Mouse (Mus musculus): ENCODE data around the gene Zc3h13.

Zc3h13 gene

GRCm38 (mm10) chr14:75284193-75284915 is at the start of gene Zc3h13:
Gene Zc3h13 (plus strand): TSS chr14:75284373.
- peak; percentile 91 for DNase-seq (ENCODE audit: low read depth, low spot score)

DNA sequence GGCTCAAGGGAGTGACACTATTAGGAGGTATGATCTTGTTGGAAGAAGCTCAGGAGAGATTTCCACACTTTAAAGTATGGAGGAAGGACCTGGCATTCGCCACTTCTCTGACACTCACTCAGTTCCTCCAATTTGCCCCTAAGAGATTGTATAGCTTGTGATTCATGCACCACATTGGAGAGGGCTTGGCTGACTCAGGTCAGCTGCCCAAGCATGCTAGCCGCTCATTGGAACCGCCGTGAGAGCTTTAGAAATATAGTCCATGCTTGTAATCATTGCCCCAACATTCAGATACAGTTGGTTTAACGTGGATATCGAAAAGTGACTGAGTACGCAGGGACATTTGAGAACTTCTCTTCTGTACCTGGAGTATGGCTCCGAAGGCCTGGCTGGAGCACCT is 48.6 kb upstream of the Zc3h13 start:
- no peak for DNase-seq (ENCODE audit: low read depth, low spot score)

DNA sequence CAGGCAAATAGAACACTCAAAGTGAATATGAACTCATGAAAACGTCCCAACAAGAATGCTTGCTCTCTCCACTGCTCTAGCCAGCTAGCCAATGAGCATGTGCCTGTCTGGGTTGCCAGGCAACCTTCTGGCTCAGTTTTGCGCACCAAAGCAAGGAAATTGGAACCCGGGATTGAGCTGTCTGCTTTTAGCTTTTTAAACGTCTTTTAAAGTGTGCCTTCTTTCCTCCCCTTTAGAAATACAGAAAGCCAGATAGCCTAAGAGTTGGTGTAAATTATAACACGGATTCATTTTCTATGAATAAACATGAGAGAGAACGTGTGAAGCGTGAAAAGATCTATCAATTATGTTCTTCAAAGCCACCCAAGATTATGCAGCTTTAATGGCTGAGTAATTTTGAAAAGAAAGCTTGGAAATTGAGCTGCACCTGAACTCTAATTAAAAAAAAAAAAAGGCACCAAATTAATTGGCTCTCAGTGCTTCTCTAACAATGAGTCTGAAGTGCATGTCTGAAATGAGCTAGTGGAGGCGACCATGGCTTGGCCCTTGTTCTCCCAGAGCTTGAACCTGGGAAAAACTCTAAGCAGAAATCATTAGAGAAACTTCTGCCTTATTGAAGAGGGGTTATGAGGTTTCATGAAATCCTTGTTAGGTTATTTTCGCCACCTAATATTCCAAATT is 48.1 kb upstream of the Zc3h13 start:
- DNase-seq (ENCODE audit: low read depth, low spot score), result no peak

DNA sequence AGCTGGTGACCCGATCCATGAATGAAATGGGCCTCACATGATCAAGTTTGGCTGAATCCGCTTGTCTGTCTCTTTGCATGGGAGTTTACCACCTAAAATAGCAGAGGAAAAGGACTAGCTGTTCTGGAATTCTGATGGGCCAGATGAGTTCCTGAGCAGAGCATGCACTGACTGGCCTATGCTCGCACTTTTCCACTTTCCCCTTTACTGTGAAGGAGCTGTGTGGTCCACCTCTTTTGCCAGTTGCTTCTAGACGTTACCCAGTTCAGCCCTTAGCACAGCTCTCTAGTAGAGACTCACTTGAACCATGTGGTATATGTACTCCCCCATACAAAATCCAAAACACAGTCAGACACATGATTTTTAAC is 47.6 kb upstream of the Zc3h13 start:
- no peak for DNase-seq (ENCODE audit: low read depth, low spot score)

GRCm38 (mm10) chr14:75237096-75237495 is 47.1 kb upstream of the Zc3h13 start:
- DNase-seq (ENCODE audit: low read depth, low spot score), result no peak

DNA sequence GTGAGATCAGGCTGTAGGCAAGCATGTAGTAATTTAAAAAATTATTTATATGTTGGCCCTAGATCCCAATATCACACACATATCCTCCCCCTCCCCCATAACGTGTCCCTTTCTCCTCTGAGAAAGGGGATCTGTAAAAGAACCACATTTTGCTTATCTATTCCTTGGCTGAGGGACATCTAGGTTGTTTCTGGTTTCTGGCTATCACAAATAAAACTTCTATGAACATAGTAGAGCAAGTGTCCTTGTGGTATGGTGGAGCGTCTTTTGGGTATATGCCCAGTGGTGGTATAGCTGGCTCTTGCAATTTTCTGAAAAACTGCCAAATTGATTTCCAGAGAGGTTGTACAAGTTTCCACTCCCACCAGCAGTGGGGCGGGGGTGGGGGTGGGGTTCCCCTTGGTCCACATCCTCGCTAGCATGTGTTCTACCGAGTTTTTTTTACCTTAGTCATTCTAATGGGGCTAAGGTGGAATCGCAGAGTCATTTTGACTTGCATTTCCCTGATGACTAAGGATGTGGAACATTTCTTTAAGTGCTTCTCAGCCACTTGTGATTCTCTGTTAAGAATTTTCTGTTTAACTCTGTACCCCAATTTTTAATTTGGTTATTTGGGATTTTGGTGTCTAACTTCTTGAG is 46.0 kb upstream of the Zc3h13 start:
- peak; percentile 4 for DNase-seq (ENCODE audit: low read depth, low spot score)

GRCm38 (mm10) chr14:75242087-75242486 is 42.1 kb upstream of the Zc3h13 start, which contains the start of gene Cpb2:
Gene Cpb2 (plus strand): TSS chr14:75242287.
- DNase-seq (ENCODE audit: low read depth, low spot score), result no peak

DNA sequence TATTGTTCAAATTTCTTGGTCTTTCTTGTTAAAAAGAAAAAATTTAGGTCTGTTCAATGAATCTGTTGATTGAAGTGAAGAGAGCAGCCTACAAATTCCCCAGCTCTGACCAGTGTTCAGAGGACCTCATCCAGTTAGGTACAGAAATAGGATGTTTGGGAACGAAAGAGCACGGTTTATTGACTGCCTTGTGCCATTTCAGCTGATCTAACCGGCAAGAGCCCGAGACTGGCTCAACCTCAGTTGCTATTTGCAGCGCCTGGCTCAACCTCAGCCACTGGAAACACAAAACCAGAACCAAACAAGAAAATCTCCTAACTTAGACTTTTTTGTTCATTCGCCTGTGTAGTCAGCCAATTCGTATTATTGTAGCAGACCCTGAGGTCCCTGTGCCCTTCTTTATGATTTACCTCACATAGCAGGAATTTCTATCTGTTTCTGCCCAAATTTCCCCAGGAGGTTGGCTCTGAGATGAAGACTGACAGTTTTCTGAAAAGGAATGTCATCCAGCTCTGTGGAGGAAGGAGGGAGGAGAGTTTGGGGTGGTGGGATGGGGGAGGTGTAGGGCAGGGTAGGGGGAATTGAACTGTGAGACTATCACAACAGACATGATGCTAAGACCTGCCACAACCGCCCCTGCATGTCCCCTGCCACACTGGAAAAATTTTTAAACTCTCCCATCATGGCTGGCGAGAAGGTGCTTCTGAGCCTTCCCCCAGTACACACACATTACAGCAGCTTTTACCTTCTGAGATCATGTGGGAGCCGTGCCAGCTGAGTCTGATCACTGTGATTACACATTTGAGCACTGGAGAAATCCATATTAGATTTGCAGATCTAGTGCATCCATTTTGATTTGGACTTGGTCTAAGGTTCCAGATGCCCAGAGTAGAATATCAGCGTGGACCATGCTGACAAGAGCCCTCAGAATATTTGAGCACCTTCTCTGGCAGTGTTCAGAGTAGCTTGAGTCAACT is 37.9 kb upstream of the Zc3h13 start:
- no peak for DNase-seq (ENCODE audit: low read depth, low spot score)

DNA sequence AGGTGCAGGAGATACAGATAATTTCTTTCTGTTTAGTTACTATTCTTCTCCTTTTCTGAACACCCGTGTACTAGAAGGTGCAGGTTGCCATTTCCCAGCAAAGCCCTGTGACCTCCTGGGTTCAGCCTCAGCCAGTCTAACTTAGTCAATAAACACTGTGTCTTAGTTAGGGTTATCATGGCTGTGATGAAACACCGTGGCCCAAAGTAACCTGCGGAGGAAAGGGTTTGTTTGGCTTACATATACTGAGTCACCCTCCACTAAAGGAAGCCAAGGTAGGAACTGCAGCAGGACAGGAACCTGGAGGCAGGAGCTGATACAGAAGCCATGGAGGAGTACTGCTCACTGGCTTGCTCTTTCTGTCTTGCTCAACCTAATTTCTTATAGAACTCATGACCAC is 33.7 kb upstream of the Zc3h13 start:
- DNase-seq (ENCODE audit: low read depth, low spot score), result no peak

DNA sequence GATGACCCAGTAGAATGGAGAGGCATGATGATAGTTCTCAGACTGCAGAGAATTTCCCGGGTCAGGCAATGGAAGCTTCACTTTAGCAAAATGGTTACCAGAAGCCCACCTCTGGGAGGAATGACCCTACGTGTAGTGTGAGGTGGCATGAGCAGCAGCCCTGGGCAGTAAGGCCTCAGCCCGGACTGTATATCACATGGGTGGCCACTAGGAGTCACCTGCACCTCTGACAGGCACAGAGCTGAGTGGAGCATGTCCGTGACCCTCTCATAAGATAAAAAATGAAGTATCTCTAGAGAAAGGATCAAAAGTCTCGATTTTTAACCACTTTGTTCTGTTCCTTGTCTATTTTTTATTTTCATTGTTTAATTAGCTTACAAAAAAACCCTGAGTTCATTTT is 27.7 kb upstream of the Zc3h13 start:
- peak; percentile 37 for DNase-seq (ENCODE audit: low read depth, low spot score)

DNA sequence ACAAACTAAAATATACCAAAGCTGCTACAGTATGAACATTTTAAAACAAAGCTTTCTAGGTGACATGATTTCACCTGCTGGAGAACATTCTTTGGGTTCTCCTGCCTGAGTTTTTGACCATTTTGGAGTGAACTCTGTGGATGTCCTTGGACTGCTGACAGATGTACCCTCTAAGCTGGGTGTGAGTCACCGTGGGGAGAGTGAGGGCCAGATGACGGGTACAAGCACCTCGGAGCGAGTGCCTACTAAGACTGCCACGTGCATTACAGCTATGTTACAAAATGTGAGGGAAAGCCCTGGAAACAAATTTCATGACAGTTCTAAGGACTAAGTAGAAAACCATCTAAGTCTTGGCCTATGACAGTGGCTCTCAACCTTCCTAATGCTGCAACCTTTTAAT is 14.6 kb upstream of the Zc3h13 start:
- no peak for DNase-seq (ENCODE audit: low read depth, low spot score)

DNA sequence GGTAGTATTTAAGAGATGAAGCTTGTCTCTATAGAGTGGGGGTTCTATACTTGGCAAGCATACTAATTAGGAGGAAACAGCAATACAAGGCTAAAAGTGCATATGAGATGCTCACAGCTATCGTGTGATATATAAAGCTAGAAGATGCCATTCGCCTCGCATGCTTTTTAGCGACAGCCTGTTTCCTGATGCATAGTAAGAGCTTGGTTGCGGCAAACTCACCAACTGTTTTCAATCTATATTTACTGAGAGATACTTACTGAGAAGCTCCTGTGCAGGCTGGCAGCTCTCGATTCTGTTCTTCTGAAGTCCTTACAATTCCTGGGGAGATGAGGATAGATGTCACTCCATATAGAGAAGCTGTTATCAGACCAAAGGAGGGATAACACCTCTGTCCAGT is 4.5 kb upstream of the Zc3h13 start:
- DNase-seq (ENCODE audit: low read depth, low spot score), result no peak

DNA sequence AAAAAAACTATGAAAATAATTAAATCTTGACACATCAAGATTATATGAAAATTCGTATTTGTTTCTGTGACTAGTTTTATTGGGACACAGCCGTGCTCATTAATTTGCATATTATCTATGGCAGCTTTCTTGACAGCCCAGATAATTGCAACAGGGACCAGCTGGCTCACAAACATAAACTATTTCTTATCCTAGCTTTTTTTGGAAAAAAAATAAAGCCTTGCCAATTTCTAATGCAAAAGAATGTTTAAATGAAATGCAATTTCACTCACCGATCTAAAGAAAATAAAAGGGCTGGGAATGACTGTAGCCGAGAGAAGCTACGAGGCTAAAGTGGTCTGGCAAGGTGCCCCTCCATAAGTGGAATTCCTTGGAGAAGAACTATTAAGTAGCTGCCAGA is 3.8 kb upstream of the Zc3h13 start:
- DNase-seq (ENCODE audit: low read depth, low spot score), result peak; percentile 11

DNA sequence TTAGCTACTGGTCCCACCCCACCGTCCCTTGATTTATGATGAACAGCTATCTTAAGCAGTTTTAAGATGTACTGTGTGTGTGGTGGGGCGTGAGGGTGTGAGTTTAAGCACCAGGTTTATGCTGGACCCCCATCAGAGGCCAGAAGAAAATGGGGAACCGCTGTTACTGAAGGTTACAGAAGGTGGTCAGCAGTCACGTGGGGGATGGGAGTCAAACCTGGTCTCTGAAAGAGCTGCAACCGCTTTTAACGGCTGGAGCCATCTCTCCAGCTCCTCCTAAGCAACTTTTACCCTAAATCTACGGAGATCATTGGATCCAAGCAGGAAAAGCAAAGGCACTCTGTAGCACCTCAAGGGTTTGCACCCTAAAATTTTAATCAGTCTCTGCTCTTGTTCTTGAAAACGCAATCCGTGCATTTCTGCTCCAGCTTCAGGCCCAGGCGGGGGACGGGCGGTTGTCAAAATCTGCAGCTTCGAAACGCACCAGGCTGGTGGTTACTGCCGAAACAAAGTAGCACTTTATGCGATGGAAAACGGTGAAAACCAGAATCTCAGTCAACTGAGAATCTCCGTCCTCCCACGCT is 472 bp upstream of the Zc3h13 start:
- no peak for DNase-seq (ENCODE audit: low read depth, low spot score)

GRCm38 (mm10) chr14:75301081-75301480 is 16.9 kb downstream of the Zc3h13 start:
- DNase-seq (ENCODE audit: low read depth, low spot score), result no peak

GRCm38 (mm10) chr14:75303807-75304206 is 19.6 kb downstream of the Zc3h13 start:
- no peak for DNase-seq (ENCODE audit: low read depth, low spot score)

GRCm38 (mm10) chr14:75307855-75308254 is 23.7 kb downstream of the Zc3h13 start:
- DNase-seq (ENCODE audit: low read depth, low spot score), result no peak

DNA sequence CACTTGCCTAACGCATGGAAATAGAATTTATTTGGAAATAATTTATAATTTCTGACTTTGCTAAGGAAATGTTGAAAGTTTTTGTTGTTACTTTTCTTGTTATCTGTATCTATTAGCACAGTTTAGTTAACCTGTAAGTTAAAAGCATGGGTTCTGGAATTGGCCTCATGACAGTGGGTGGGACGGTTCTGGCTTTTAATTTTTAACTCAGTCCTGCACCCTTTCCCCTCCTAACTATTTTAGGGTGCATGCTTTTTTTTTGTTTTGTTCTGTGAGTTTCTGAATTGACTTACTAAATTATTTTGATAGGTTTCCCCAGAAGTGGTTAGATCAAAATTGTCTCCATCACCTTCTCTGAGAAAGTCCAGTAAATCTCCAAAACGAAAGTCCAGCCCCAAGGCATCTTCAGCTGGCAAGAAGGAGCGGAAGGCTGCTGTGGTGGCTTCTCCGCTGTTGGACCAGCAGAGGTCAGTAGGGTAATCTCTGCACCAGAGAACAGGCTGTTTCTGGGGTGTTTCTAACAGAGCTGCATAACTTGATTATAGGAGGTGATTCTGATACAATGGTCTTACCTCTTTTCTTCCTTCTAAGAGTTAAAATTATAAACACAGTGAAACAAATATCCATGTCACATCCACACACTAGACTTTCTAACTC is 25.3 kb downstream of the Zc3h13 start:
- peak; percentile 41 for DNase-seq (ENCODE audit: low read depth, low spot score)

DNA sequence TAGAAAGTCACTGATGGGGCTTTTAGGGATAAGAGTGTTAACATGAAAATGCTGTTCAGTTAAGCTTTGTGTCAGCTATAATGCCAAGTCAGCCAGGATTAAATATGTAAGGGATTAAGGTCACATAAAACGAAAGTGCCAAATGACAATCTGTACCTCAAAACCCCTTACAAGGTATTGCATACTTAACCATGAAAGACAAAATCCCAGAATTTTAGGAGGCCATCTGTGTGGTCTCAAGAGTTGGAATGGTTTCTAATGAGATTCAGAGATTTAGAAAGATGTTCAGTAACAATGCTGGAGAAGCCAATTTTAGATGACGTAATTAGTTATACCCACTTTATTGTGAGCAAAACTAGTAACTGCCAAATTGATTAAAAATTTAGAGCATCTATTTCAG is 30.3 kb downstream of the Zc3h13 start:
- DNase-seq (ENCODE audit: low read depth, low spot score), result no peak

GRCm38 (mm10) chr14:75318736-75319135 is 34.6 kb downstream of the Zc3h13 start:
- no peak for DNase-seq (ENCODE audit: low read depth, low spot score)

DNA sequence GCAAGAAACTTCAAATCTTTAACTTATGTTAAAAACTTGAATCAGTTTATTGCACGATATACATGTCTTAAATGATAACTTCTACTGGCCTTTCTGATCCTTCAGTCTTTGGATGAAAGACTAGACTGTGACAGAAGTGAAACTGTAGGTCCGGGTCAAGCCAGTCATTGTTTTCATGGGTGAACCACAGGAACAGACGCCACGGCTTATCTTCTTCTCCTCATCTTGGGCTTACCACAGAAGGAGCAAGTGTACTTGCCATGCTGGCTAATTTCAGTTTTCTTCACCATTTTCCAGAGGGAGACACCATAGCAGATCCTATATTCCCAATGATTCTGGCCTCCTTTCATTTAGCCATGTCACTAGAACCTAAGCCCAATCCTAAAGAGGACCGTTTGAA is 36.1 kb downstream of the Zc3h13 start:
- DNase-seq (ENCODE audit: low read depth, low spot score), result no peak

Data from 3T3-L1 (cell line).